Mouse (Mus musculus) splenic B cell, adult 2 months (primary cell): Measurements from ENCODE around the gene Atp6v1g1.

Source experiments
- DNase-seq: peaks from one replicate; pipeline ENCODE4 v3.0.0-alpha.2; 2011; ENCODE audit warnings: low read depth, low spot score
- H3K27me3 ChIP-seq: 2 replicates; pipeline ENCODE4 v1.6.1; 2012; ENCODE audit warnings: mild to moderate bottlenecking, low read length, moderate library complexity, mixed read lengths; ENCODE audit not compliant: control insufficient read depth, poor library complexity, insufficient read depth, severe bottlenecking
- H3K36me3 ChIP-seq: 2 replicates; pipeline ENCODE4 v1.6.1; 2012; ENCODE audit warnings: mild to moderate bottlenecking, low read length, moderate library complexity, mixed read lengths; ENCODE audit not compliant: control insufficient read depth, poor library complexity, insufficient read depth, severe bottlenecking

The Atp6v1g1 gene

GRCm38 (mm10) chr4:63582580-63582979, 38.0 kb downstream of the Atp6v1g1 start:
- DNase-seq: no peak
- Histone ChIP-seq H3K27me3 (no peaks in the 10 kb centered on the region), H3K36me3 (peaks cover 5% of the 10 kb centered on the region)

- H3K27me3 ChIP-seq: no peaks in the 10 kb centered on the region
- peaks cover 3% of the 10 kb centered on the region for H3K36me3 ChIP-seq
- DNase-seq: no peak
Observed at GRCm38 (mm10) chr4:63585216-63585615, 40.6 kb downstream of the Atp6v1g1 start.

GRCm38 (mm10) chr4:63586240-63586639, 41.7 kb downstream of the Atp6v1g1 start:
- peaks cover 1% of the 10 kb centered on the region for H3K36me3 ChIP-seq
- no peak for DNase-seq
- H3K27me3 ChIP-seq: no peaks in the 10 kb centered on the region

- H3K36me3 ChIP-seq: no peaks in the 10 kb centered on the region
- no peaks in the 10 kb centered on the region for H3K27me3 ChIP-seq
- DNase-seq: peak; percentile 36
Observed at GRCm38 (mm10) chr4:63589987-63590386, 45.4 kb downstream of the Atp6v1g1 start.

- H3K27me3 ChIP-seq: no peaks in the 10 kb centered on the region
- DNase-seq: peak; percentile 16
- H3K36me3 ChIP-seq: no peaks in the 10 kb centered on the region
Observed at GRCm38 (mm10) chr4:63590538-63590937, 46.0 kb downstream of the Atp6v1g1 start.

GRCm38 (mm10) chr4:63594459-63595110, 50.0 kb downstream of the Atp6v1g1 start:
- H3K36me3 ChIP-seq: no peaks in the 10 kb centered on the region
- no peaks in the 10 kb centered on the region for H3K27me3 ChIP-seq
- no peak for DNase-seq

GRCm38 (mm10) chr4:63595259-63595658, 50.7 kb downstream of the Atp6v1g1 start:
- peak; percentile 69 for DNase-seq
- Histone ChIP-seq H3K27me3 (no peaks in the 10 kb centered on the region), H3K36me3 (no peaks in the 10 kb centered on the region)

GRCm38 (mm10) chr4:63596010-63596409, 51.4 kb downstream of the Atp6v1g1 start:
- DNase-seq: no peak
- no peaks in the 10 kb centered on the region for H3K36me3 ChIP-seq
- no peaks in the 10 kb centered on the region for H3K27me3 ChIP-seq
